Mouse (Mus musculus): ENCODE data around the gene Mybpc2. TPM values are rescaled to one million over a fixed set of nuclear protein-coding genes. Genes with fewer than 3 reads are reported as not detected.
A peak's percentile ranks its signal among the peaks of the same experiment; 100 is the strongest.

Mybpc2 gene
- polyA plus RNA-seq, 1 experiment: not detected

- H3K4me3 ChIP-seq (ENCODE audit: insufficient read depth, low read length): no peak overlapping the region
- TF ChIP-seq CTCF (IDR thresholded peaks at IDR 0.05; ENCODE audit: low read depth, low read length): no peak
- no peak for TF ChIP-seq POLR2A (IDR thresholded peaks at IDR 0.05; ENCODE audit: borderline replicate concordance, low read depth, low read length)
- H3K4me1 ChIP-seq (ENCODE audit: control insufficient read depth, insufficient read depth, low read length): peaks cover 11% of the 10 kb centered on the region
- H3K27ac ChIP-seq (ENCODE audit: insufficient read depth, low read depth, low read length): no peak overlapping the region
These were observed 24.4 kb downstream of the Mybpc2 start for GRCm38 (mm10) chr7:44500046-44500445.

- no peak overlapping the region for H3K27ac ChIP-seq (ENCODE audit: insufficient read depth, low read depth, low read length)
- no peak for TF ChIP-seq CTCF (IDR thresholded peaks at IDR 0.05; ENCODE audit: low read depth, low read length)
- no peak for TF ChIP-seq POLR2A (IDR thresholded peaks at IDR 0.05; ENCODE audit: borderline replicate concordance, low read depth, low read length)
These were observed 25.5 kb downstream of the Mybpc2 start for GRCm38 (mm10) chr7:44498922-44499321.

GRCm38 (mm10) chr7:44497361-44498055 is 26.9 kb downstream of the Mybpc2 start:
- Histone ChIP-seq H3K27ac (ENCODE audit: insufficient read depth, low read depth, low read length) (no peak overlapping the region), H3K4me3 (ENCODE audit: insufficient read depth, low read length) (peak overlapping the region; percentile 88; the same call in 1 of the 2 replicates), H3K4me1 (ENCODE audit: control insufficient read depth, insufficient read depth, low read length) (peaks cover 12% of the 10 kb centered on the region)
- TF ChIP-seq POLR2A (IDR thresholded peaks at IDR 0.05; ENCODE audit: borderline replicate concordance, low read depth, low read length) (no peak), CTCF (IDR thresholded peaks at IDR 0.05; ENCODE audit: low read depth, low read length) (no peak)

More at GRCm38 (mm10) chr7:44498922-44499321, 25.5 kb downstream of the Mybpc2 start:
- H3K4me3 ChIP-seq (ENCODE audit: insufficient read depth, low read length): no peak overlapping the region
- H3K4me1 ChIP-seq (ENCODE audit: control insufficient read depth, insufficient read depth, low read length): peaks cover 12% of the 10 kb centered on the region

- Histone ChIP-seq H3K4me3 (ENCODE audit: insufficient read depth, low read length) (peak overlapping the region; percentile 88), H3K4me1 (ENCODE audit: control insufficient read depth, insufficient read depth, low read length) (peaks cover 12% of the 10 kb centered on the region), H3K27ac (ENCODE audit: insufficient read depth, low read depth, low read length) (0 out of 2 replicates have a peak overlapping the region, but pooled peaks have one; percentile 22)
- TF ChIP-seq POLR2A (IDR thresholded peaks at IDR 0.05; ENCODE audit: borderline replicate concordance, low read depth, low read length) (no peak), CTCF (IDR thresholded peaks at IDR 0.05; ENCODE audit: low read depth, low read length) (no peak)
These were observed 27.7 kb downstream of the Mybpc2 start for GRCm38 (mm10) chr7:44496771-44497109.

GRCm38 (mm10) chr7:44495992-44496770 is 28.3 kb downstream of the Mybpc2 start, which contains the start of the genes Emc10 and Fam71e1:
Emc10 (minus strand) TSS chr7:44496529.
Fam71e1 (plus strand) TSS chr7:44496581.
- TF ChIP-seq CTCF (IDR thresholded peaks at IDR 0.05; ENCODE audit: low read depth, low read length) (no peak), POLR2A (IDR thresholded peaks at IDR 0.05; ENCODE audit: borderline replicate concordance, low read depth, low read length) (0 out of 2 replicates have a peak, but pooled peaks have one; percentile 56)
- H3K27ac ChIP-seq (ENCODE audit: insufficient read depth, low read depth, low read length): peak within 1 kb of the TSS; percentile 72

GRCm38 (mm10) chr7:44495086-44495485 is 29.4 kb downstream of the Mybpc2 start:
- H3K4me3 ChIP-seq (ENCODE audit: insufficient read depth, low read length): peak overlapping the region; percentile 88; the same call in 1 of the 2 replicates
- H3K4me1 ChIP-seq (ENCODE audit: control insufficient read depth, insufficient read depth, low read length): peaks cover 12% of the 10 kb centered on the region
- no peak for TF ChIP-seq CTCF (IDR thresholded peaks at IDR 0.05; ENCODE audit: low read depth, low read length)
- no peak for TF ChIP-seq POLR2A (IDR thresholded peaks at IDR 0.05; ENCODE audit: borderline replicate concordance, low read depth, low read length)
- H3K27ac ChIP-seq (ENCODE audit: insufficient read depth, low read depth, low read length): no peak overlapping the region

More at GRCm38 (mm10) chr7:44495992-44496770, 28.3 kb downstream of the Mybpc2 start, which contains the start of the genes Emc10 and Fam71e1:
- Histone ChIP-seq H3K4me3 (ENCODE audit: insufficient read depth, low read length) (peak within 1 kb of the TSS; percentile 88), H3K4me1 (ENCODE audit: control insufficient read depth, insufficient read depth, low read length) (peaks cover 12% of the 10 kb centered on the region)

GRCm38 (mm10) chr7:44494681-44495080 is 29.8 kb downstream of the Mybpc2 start:
- H3K27ac ChIP-seq (ENCODE audit: insufficient read depth, low read depth, low read length): no peak overlapping the region
- H3K4me1 ChIP-seq (ENCODE audit: control insufficient read depth, insufficient read depth, low read length): peaks cover 12% of the 10 kb centered on the region
- H3K4me3 ChIP-seq (ENCODE audit: insufficient read depth, low read length): no peak overlapping the region
- TF ChIP-seq POLR2A (IDR thresholded peaks at IDR 0.05; ENCODE audit: borderline replicate concordance, low read depth, low read length) (no peak), CTCF (IDR thresholded peaks at IDR 0.05; ENCODE audit: low read depth, low read length) (no peak)

- Histone ChIP-seq H3K27ac (ENCODE audit: insufficient read depth, low read depth, low read length) (no peak overlapping the region), H3K4me3 (ENCODE audit: insufficient read depth, low read length) (no peak overlapping the region), H3K4me1 (ENCODE audit: control insufficient read depth, insufficient read depth, low read length) (peaks cover 11% of the 10 kb centered on the region)
- TF ChIP-seq POLR2A (IDR thresholded peaks at IDR 0.05; ENCODE audit: borderline replicate concordance, low read depth, low read length) (no peak), CTCF (IDR thresholded peaks at IDR 0.05; ENCODE audit: low read depth, low read length) (no peak)
These were observed 32.2 kb downstream of the Mybpc2 start for GRCm38 (mm10) chr7:44492166-44492826.

GRCm38 (mm10) chr7:44491391-44491790 is 33.1 kb downstream of the Mybpc2 start:
- Histone ChIP-seq H3K27ac (ENCODE audit: insufficient read depth, low read depth, low read length) (no peak overlapping the region), H3K4me1 (ENCODE audit: control insufficient read depth, insufficient read depth, low read length) (peaks cover 6% of the 10 kb centered on the region), H3K4me3 (ENCODE audit: insufficient read depth, low read length) (no peak overlapping the region)
- TF ChIP-seq CTCF (IDR thresholded peaks at IDR 0.05; ENCODE audit: low read depth, low read length): no peak
- no peak for TF ChIP-seq POLR2A (IDR thresholded peaks at IDR 0.05; ENCODE audit: borderline replicate concordance, low read depth, low read length)
